Comparison of ENCODE assay signal across 29 mouse cellular contexts in genomic region chr4:108372166-108372565, GRCm38 (mm10). TPM values are rescaled to one million over a fixed set of nuclear protein-coding genes. Genes with fewer than 3 reads are reported as not detected.
"Had no signal": no experiment of that assay in that cellular context is flagged by ENCODE, and none has a peak within 500 bp of the region (broad histone marks: within the 10 kb centered on the region; RNA-seq: fewer than 3 reads in every experiment).

No protein-coding gene starts in this region.

- H3K9me3 ChIP-seq: kidney, embryonic 15.5 days; limb, embryonic 15.5 days; neural tube, embryonic 13.5 days had no signal

- H3K27ac ChIP-seq: kidney, embryonic 15.5 days; left cerebral cortex, adult 2 months; limb, embryonic 12.5 days; limb, embryonic 15.5 days; liver, embryonic 14.5 days; macrophage; neural tube, embryonic 13.5 days had no signal

- H3K27me3 ChIP-seq: kidney, embryonic 15.5 days; limb, embryonic 12.5 days; limb, embryonic 15.5 days; neural tube, embryonic 13.5 days had no signal

- H3K9ac ChIP-seq: kidney, embryonic 15.5 days; limb, embryonic 12.5 days; limb, embryonic 15.5 days; liver, embryonic 14.5 days; liver, postnatal 0 days; lung, embryonic 14.5 days; neural tube, embryonic 13.5 days had no signal

- ATAC-seq: liver, postnatal 0 days; lung, postnatal 0 days had no signal

- H3K4me2 ChIP-seq: kidney, embryonic 15.5 days; limb, embryonic 12.5 days; limb, embryonic 15.5 days; liver, embryonic 11.5 days; lung, embryonic 14.5 days; neural tube, embryonic 13.5 days had no signal

- H3K4me1 ChIP-seq: limb, embryonic 15.5 days; neural tube, embryonic 13.5 days had no signal

- DNase-seq: kidney, postnatal 10 days; kidney, postnatal 36 days; layer of hippocampus, postnatal 36 days; liver, postnatal 0 days; lung, embryonic 14.5 days; midbrain, embryonic 14.5 days; thymus, adult 18-20 months; thymus, postnatal 36 days had no signal

- H3K4me3 ChIP-seq: kidney, embryonic 15.5 days; left cerebral cortex, adult 2 months; limb, embryonic 12.5 days; limb, embryonic 15.5 days; myocyte; neural tube, embryonic 13.5 days had no signal

- H3K36me3 ChIP-seq: kidney, embryonic 15.5 days; limb, embryonic 12.5 days; limb, embryonic 15.5 days; neural tube, embryonic 13.5 days had no signal

RNA-seq across cellular contexts. Expression of gene Shisal2a, which starts 11.0 kb away (rescaled TPM):
- total RNA-seq: layer of hippocampus, adult 8-10 months; layer of hippocampus, postnatal 10 days; layer of hippocampus, postnatal 36 days; left cerebral cortex, adult 2 months; left cerebral cortex, postnatal 10 days; left cerebral cortex, postnatal 36 days; megakaryocyte, adult 5-6 weeks; monocyte, adult 5-6 weeks; neutrophil, adult 5-6 weeks had no signal
- polyA plus RNA-seq: macrophage; small intestine, adult 2 months; spleen, adult 2 months; testis, adult 2 months; urinary bladder, adult 2 months had no signal

RNA-seq across cellular contexts. Expression of gene Gpx7, which starts 34.6 kb away (rescaled TPM):
- total RNA-seq: monocyte, adult 5-6 weeks had no signal
